Mouse (Mus musculus): ENCODE measurements at regions not wholly inside any gene's neighbourhood (a gene's known extent, or its start where the extent isn't known, plus 50 kb on each side); places are given as distances from the start of the nearest gene placed in this dataset.

DNA sequence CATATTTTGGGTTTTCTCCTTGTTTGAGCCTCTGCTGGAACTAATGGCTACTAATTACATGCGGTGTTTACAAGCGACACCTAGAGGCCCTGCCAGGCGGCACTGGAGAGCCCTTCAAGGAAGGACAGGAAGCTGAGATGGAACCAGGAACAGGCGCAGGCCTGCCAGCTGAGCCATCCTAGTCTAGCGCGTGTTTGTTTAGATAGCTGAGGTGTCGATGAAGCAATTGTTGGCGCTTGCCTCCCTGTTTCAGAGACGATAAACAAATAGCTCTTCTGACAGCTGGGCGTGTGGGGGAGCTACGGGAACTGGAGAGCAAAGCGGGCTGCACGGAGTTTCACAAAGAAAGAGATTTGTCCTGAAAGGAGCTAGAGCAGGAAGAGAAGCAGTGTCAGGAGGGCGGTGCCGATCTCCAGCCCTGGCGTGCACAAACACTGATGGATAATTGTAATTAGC is 372.3 kb downstream of the Ajap1 start:
- Histone ChIP-seq H3K4me3 (replicated peaks; ENCODE audit: low read length) (no peak overlapping the region), H3K9me3 (ENCODE audit: control insufficient read depth, low read length) (0 out of 2 replicates have a peak, but pooled peaks cover 4% of the 10 kb centered on the region), H3K4me2 (ENCODE audit: low read length) (peak overlapping the region; percentile 12), H3K4me1 (replicated peaks; ENCODE audit: control insufficient read depth, insufficient read depth, low read length) (peaks cover 11% of the 10 kb centered on the region), H3K27ac (ENCODE audit: low read length) (peak overlapping the region; percentile 13; the same call in 1 of the 2 replicates), H3K27me3 (replicated peaks; ENCODE audit: control insufficient read depth, insufficient read depth, low read length) (no peaks in the 10 kb centered on the region), H3K9ac (replicated peaks; ENCODE audit: low read depth, low read length) (no peak overlapping the region), H3K36me3 (ENCODE audit: control insufficient read depth, insufficient read depth) (no peaks in the 10 kb centered on the region)
- peak; percentile 69 for ATAC-seq
- 32% methylated on average over 16 of the region's 16 CpGs for WGBS

DNA sequence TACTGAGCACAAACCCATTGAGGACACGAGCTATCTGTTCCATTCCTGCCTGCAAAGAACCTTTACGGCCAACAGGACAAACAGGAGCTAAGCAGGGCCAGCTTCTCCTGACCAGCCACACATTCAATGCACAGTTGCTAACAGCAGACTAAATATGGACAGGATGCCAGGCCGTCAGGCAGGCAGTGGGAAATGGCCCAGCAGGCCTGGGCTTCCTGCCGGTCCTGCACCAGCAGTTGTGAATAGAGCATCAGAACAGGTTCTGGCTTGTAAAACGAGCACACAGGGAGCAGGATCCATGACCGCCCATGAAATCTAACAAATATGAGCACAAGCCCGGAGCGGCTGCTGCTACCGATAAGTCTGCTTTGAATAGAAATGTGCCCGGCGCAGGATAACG is 384.0 kb downstream of the Ajap1 start:
- ATAC-seq = no peak
- Histone ChIP-seq H3K4me2 (ENCODE audit: low read length) (no peak overlapping the region), H3K9me3 (ENCODE audit: control insufficient read depth, low read length) (no peaks in the 10 kb centered on the region), H3K4me3 (replicated peaks; ENCODE audit: low read length) (no peak overlapping the region), H3K27me3 (replicated peaks; ENCODE audit: control insufficient read depth, insufficient read depth, low read length) (no peaks in the 10 kb centered on the region), H3K27ac (ENCODE audit: low read length) (no peak overlapping the region), H3K4me1 (replicated peaks; ENCODE audit: control insufficient read depth, insufficient read depth, low read length) (no peaks in the 10 kb centered on the region), H3K36me3 (ENCODE audit: control insufficient read depth, insufficient read depth) (no peaks in the 10 kb centered on the region), H3K9ac (replicated peaks; ENCODE audit: low read depth, low read length) (no peak overlapping the region)
- 65% methylated on average over 12 of the region's 12 CpGs for WGBS

DNA sequence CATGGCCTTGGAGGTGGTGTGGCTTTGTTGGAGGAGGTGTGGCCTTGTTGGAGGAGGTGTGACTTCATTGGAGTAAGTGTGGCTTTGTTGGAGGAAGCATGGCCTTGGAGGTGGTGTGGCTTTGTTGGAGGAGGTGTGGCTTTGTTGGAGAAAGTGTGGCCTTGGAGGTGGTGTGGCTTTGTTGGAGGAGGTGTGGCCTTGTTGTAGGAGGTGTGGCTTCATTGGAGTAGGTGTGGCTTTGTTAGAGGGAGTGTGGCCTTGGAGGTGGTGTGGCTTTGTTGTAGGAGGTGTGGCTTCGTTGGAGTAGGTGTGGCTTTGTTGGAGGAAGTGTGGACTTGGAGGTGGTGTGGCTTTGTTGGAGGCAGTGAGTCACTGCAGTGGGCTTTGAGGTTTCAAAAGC is 385.0 kb downstream of the Ajap1 start:
- no peaks in the 10 kb centered on the region for H3K27me3 ChIP-seq (replicated peaks; ENCODE audit: control insufficient read depth, insufficient read depth, low read length)
- WGBS = 83% methylated on average over 1 of the region's 1 CpGs
- H3K4me2 ChIP-seq (ENCODE audit: low read length) = no peak overlapping the region
- H3K4me1 ChIP-seq (replicated peaks; ENCODE audit: control insufficient read depth, insufficient read depth, low read length) = no peaks in the 10 kb centered on the region
- no peaks in the 10 kb centered on the region for H3K36me3 ChIP-seq (ENCODE audit: control insufficient read depth, insufficient read depth)
- H3K9ac ChIP-seq (replicated peaks; ENCODE audit: low read depth, low read length) = no peak overlapping the region
- H3K9me3 ChIP-seq (ENCODE audit: control insufficient read depth, low read length) = no peaks in the 10 kb centered on the region
- no peak for ATAC-seq
- no peak overlapping the region for H3K27ac ChIP-seq (ENCODE audit: low read length)
- no peak overlapping the region for H3K4me3 ChIP-seq (replicated peaks; ENCODE audit: low read length)

DNA sequence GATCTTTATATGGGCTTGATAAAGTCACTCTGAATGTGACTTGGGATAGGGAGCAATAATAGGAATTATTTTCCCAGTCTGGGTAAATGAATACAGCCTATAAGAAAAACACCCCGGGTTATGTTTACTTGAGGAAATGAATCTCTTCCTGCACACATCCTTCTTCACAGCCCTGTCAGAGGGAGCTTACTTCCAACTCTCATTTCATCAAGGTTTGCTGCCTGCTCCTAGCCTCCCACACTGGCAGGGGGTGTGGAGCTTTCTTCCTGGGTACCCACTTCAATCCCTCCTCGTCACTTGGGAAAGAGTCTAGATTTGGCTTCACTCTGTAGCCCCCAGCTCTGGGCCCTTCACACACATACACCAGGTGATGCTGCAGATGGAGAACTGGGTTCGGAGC is 389.5 kb downstream of the Ajap1 start:
- no peaks in the 10 kb centered on the region for H3K9me3 ChIP-seq (ENCODE audit: control insufficient read depth, low read length)
- no peak overlapping the region for H3K4me2 ChIP-seq (ENCODE audit: low read length)
- H3K27ac ChIP-seq (ENCODE audit: low read length) = no peak overlapping the region
- no peak overlapping the region for H3K4me3 ChIP-seq (replicated peaks; ENCODE audit: low read length)
- no peaks in the 10 kb centered on the region for H3K4me1 ChIP-seq (replicated peaks; ENCODE audit: control insufficient read depth, insufficient read depth, low read length)
- 92% methylated on average over 3 of the region's 3 CpGs for WGBS
- no peak for ATAC-seq
- H3K27me3 ChIP-seq (replicated peaks; ENCODE audit: control insufficient read depth, insufficient read depth, low read length) = no peaks in the 10 kb centered on the region
- no peaks in the 10 kb centered on the region for H3K36me3 ChIP-seq (ENCODE audit: control insufficient read depth, insufficient read depth)
- no peak overlapping the region for H3K9ac ChIP-seq (replicated peaks; ENCODE audit: low read depth, low read length)

DNA sequence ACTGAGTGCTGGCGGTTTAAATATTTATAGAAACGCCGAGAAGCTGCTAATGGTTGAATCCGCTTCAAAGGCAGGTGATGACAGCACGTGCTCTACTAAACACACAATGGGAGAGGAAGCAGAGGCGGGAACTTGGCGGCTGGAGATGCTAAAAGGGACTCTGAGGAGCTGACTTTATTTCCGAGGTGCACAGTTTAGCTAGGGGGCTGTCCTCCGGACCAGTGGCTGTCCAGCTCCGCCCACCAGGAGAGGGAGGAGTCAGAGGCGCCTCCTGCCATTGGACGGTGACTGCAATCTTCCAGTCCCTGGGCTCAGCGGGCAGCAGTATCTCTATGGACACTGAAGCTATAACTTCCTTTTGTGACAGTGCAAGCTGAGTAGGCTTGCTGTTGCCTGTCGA is 400.4 kb downstream of the Ajap1 start:
- H3K4me1 ChIP-seq (replicated peaks; ENCODE audit: control insufficient read depth, insufficient read depth, low read length) = no peaks in the 10 kb centered on the region
- WGBS = 41% methylated on average over 14 of the region's 14 CpGs
- H3K36me3 ChIP-seq (ENCODE audit: control insufficient read depth, insufficient read depth) = no peaks in the 10 kb centered on the region
- no peak for ATAC-seq
- H3K27ac ChIP-seq (ENCODE audit: low read length) = no peak overlapping the region
- no peak overlapping the region for H3K4me2 ChIP-seq (ENCODE audit: low read length)
- no peak overlapping the region for H3K4me3 ChIP-seq (replicated peaks; ENCODE audit: low read length)
- H3K27me3 ChIP-seq (replicated peaks; ENCODE audit: control insufficient read depth, insufficient read depth, low read length) = peaks cover 7% of the 10 kb centered on the region; the same call in 1 of the 2 replicates
- no peaks in the 10 kb centered on the region for H3K9me3 ChIP-seq (ENCODE audit: control insufficient read depth, low read length)
- no peak overlapping the region for H3K9ac ChIP-seq (replicated peaks; ENCODE audit: low read depth, low read length)

DNA sequence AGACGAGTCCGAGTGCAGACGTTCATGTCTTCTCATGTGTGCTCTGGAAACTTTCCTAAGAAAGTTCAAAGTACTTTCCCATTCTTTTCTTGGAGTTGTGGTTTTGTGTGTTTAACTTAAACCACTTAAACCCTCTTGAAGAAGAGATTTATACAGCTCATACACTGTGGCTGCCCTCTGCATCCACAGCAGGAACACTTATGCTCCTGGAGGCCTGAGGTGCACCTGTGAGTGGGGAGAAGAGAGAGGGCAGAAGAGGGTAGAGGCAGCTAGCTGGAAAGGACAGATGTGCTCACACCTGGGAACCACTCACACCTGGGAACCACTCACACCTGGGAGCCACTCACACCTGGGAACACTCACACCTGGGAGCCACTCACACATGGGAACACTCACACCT is 408.0 kb downstream of the Ajap1 start:
- Histone ChIP-seq H3K4me3 (replicated peaks; ENCODE audit: low read length) (no peak overlapping the region), H3K9ac (replicated peaks; ENCODE audit: low read depth, low read length) (no peak overlapping the region), H3K27ac (ENCODE audit: low read length) (no peak overlapping the region), H3K36me3 (ENCODE audit: control insufficient read depth, insufficient read depth) (no peaks in the 10 kb centered on the region), H3K9me3 (ENCODE audit: control insufficient read depth, low read length) (no peaks in the 10 kb centered on the region), H3K4me1 (replicated peaks; ENCODE audit: control insufficient read depth, insufficient read depth, low read length) (peaks cover 7% of the 10 kb centered on the region), H3K4me2 (ENCODE audit: low read length) (no peak overlapping the region), H3K27me3 (replicated peaks; ENCODE audit: control insufficient read depth, insufficient read depth, low read length) (0 out of 2 replicates have a peak, but pooled peaks cover 4% of the 10 kb centered on the region)
- no peak for ATAC-seq
- WGBS = 88% methylated on average over 3 of the region's 3 CpGs

DNA sequence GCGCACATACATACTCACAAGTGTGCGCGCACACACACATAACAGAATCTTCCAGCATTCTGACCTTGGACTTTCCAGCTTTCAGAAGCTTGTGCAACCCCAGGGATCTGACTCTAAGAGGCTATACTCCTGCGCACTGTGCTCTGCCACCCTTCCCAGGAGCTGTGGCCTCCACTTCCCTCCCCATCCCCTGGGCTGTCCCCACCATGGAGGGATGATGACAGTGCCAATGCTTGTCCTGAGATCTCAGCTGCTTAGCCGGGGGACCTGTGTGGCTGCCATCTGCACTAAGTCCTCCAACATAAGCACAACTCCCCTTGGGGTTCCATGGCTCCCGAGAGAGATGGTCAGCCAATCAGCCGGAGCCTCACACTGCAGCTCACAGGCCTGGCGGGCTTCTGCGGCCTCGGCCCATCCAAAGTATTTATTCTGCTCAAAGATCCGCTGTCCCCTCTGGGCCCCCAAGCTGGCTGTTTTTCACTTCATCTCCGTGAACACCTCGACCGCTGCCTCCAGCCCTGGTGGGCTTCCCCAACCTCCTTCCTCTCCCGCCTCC is 412.3 kb downstream of the Ajap1 start:
- H3K9me3 ChIP-seq (ENCODE audit: control insufficient read depth, low read length) = no peaks in the 10 kb centered on the region
- no peak overlapping the region for H3K4me3 ChIP-seq (replicated peaks; ENCODE audit: low read length)
- no peak for ATAC-seq
- H3K4me2 ChIP-seq (ENCODE audit: low read length) = no peak overlapping the region
- H3K27ac ChIP-seq (ENCODE audit: low read length) = no peak overlapping the region
- H3K4me1 ChIP-seq (replicated peaks; ENCODE audit: control insufficient read depth, insufficient read depth, low read length) = peaks cover 7% of the 10 kb centered on the region
- WGBS = 57% methylated on average over 15 of the region's 15 CpGs
- 0 out of 2 replicates have a peak overlapping the region, but pooled peaks have one; percentile 17 for H3K9ac ChIP-seq (replicated peaks; ENCODE audit: low read depth, low read length)
- no peaks in the 10 kb centered on the region for H3K27me3 ChIP-seq (replicated peaks; ENCODE audit: control insufficient read depth, insufficient read depth, low read length)
- no peaks in the 10 kb centered on the region for H3K36me3 ChIP-seq (ENCODE audit: control insufficient read depth, insufficient read depth)

DNA sequence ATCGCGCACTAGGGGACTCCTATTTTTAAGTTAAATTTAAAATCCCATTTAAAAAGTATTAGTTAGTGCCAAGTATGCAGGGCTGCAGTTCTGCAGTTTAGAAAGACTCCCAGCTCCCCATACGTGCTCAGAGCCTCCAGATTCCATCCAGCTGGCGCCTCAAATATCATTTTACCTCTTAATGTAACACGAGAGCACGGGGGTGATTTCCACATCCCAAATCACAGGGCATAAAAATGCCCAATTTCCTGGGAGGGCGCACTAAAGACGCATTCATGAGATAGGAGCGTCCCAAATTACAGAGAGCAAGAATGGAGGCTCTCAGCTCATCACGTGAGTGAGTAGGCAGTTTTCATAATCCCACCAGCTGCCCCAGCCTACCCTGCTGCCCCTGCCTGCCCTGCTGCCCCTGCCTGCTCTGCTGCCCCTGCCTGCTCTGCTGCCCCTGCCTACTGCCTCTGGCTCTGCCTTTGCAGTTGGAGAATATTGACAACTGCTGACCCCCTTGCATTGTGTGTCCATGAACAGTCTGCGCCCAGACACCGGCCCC is 414.1 kb downstream of the Ajap1 start:
- no peaks in the 10 kb centered on the region for H3K36me3 ChIP-seq (ENCODE audit: control insufficient read depth, insufficient read depth)
- H3K27ac ChIP-seq (ENCODE audit: low read length) = no peak overlapping the region
- peaks cover 17% of the 10 kb centered on the region for H3K4me1 ChIP-seq (replicated peaks; ENCODE audit: control insufficient read depth, insufficient read depth, low read length)
- no peak overlapping the region for H3K4me3 ChIP-seq (replicated peaks; ENCODE audit: low read length)
- H3K9ac ChIP-seq (replicated peaks; ENCODE audit: low read depth, low read length) = no peak overlapping the region
- H3K4me2 ChIP-seq (ENCODE audit: low read length) = no peak overlapping the region
- no peaks in the 10 kb centered on the region for H3K27me3 ChIP-seq (replicated peaks; ENCODE audit: control insufficient read depth, insufficient read depth, low read length)
- ATAC-seq = no peak
- H3K9me3 ChIP-seq (ENCODE audit: control insufficient read depth, low read length) = no peaks in the 10 kb centered on the region
- WGBS = 80% methylated on average over 12 of the region's 12 CpGs

DNA sequence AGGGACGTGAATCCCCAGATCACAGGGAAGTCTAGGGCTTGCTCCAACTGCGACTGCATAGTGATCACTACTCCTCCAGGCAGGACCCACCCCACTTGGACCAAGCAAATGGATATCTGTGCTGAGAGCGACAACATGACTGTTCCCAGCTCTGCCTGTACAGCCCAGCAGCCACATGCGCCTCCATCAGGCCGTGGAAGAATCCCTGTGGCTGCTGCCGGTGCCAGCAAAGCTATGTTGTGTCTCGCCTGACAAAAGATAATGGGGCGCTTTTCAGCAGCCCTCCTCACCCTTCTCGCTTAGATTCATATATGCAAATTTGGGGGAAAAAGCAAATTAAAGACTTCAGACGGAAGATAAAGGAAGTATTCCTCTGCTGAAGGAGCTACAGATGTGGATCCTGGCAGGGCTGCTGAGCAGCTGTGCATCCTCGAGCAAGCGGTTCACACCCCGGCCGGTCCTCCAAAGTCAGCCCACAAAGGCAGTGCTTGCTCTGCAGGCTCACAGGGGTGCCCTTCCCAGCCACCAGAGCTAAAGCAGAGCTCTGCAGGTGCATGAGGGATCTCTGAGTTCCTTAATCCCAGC is 418.5 kb downstream of the Ajap1 start:
- Histone ChIP-seq H3K27ac (ENCODE audit: low read length) (peak overlapping the region; percentile 11; the same call in 1 of the 2 replicates), H3K9me3 (ENCODE audit: control insufficient read depth, low read length) (no peaks in the 10 kb centered on the region), H3K4me2 (ENCODE audit: low read length) (no peak overlapping the region), H3K4me1 (replicated peaks; ENCODE audit: control insufficient read depth, insufficient read depth, low read length) (peaks cover 10% of the 10 kb centered on the region), H3K9ac (replicated peaks; ENCODE audit: low read depth, low read length) (no peak overlapping the region), H3K36me3 (ENCODE audit: control insufficient read depth, insufficient read depth) (no peaks in the 10 kb centered on the region), H3K27me3 (replicated peaks; ENCODE audit: control insufficient read depth, insufficient read depth, low read length) (no peaks in the 10 kb centered on the region), H3K4me3 (replicated peaks; ENCODE audit: low read length) (no peak overlapping the region)
- peak; percentile 87 for ATAC-seq
- WGBS = 29% methylated on average over 14 of the region's 14 CpGs

All from forebrain, embryonic 16.5 days (tissue).